Mouse (Mus musculus) olfactory bulb, adult 2 months (tissue): Measurements from ENCODE around the gene Rufy1. TPM values are rescaled to one million over a fixed set of nuclear protein-coding genes. Genes with fewer than 3 reads are reported as not detected.

Source experiments
- H3K27ac ChIP-seq: fragments of 200-500 bp; 2 replicates; pipeline ENCODE4 v1.5.1; 2012; ENCODE audit warnings: low read depth, low read length; ENCODE audit not compliant: insufficient read depth
- H3K4me1 ChIP-seq: fragments of 200-500 bp; 2 replicates; pipeline ENCODE4 v1.6.1; 2012; ENCODE audit warnings: low read length; ENCODE audit not compliant: control insufficient read depth, insufficient read depth
- H3K4me3 ChIP-seq: fragments of 200-500 bp; 2 replicates; pipeline ENCODE4 v1.5.1; 2012; ENCODE audit warnings: mild to moderate bottlenecking, low read depth, low read length, moderate library complexity; ENCODE audit not compliant: insufficient read depth
- CTCF ChIP-seq: fragments of 200-500 bp; IDR thresholded peaks from 2 replicates; pipeline ENCODE4 v1.5.1; 2012; ENCODE audit warnings: low read depth, mild to moderate bottlenecking, low read length, moderate library complexity; ENCODE audit not compliant: insufficient read depth
- POLR2A ChIP-seq: fragments of 200-500 bp; IDR thresholded peaks from 2 replicates; pipeline ENCODE4 v1.6.1; 2012; ENCODE audit warnings: mild to moderate bottlenecking, low read depth, low read length, moderate library complexity; ENCODE audit not compliant: insufficient read depth
- WGBS: fragments of 180-500 bp; shearing (Covaris S2); methylation state at CpG from one replicate; pipeline ENCODE4 v1.1.7; 2018; 5-methylcytosine and 5-hydroxymethylcytosine counted together
- polyA plus RNA-seq: library from polyadenylated mRNA; stranded (reverse); fragments of >200 nt; gene quantifications from 2 replicates; pipeline ENCODE4 v1.2.4, GENCODE M21; 2012; ENCODE audit warnings: low replicate concordance; ENCODE audit not compliant: missing spikeins, insufficient read depth, insufficient read length

Rufy1 gene
- polyA plus RNA-seq, 1 experiment, result not detected

- 64% methylated on average over 3 of the region's 3 CpGs for WGBS
- Histone ChIP-seq H3K4me1 (no peaks in the 10 kb centered on the region), H3K4me3 (no peak overlapping the region), H3K27ac (no peak overlapping the region)
- TF ChIP-seq CTCF, result no peak
- no peak for TF ChIP-seq POLR2A
Measured at GRCm38 (mm10) chr11:50389011-50389410, 41.9 kb downstream of the Rufy1 start.

- H3K4me1 ChIP-seq, result no peaks in the 10 kb centered on the region
- WGBS, result 87% methylated on average over 3 of the region's 3 CpGs
- 0 out of 2 replicates have a peak overlapping the region, but pooled peaks have one; percentile 40 for H3K27ac ChIP-seq
- H3K4me3 ChIP-seq, result no peak overlapping the region
- no peak for TF ChIP-seq POLR2A
- no peak for TF ChIP-seq CTCF
Measured at GRCm38 (mm10) chr11:50388217-50388929, 42.6 kb downstream of the Rufy1 start.

GRCm38 (mm10) chr11:50387697-50388096 lies 43.2 kb downstream of the Rufy1 start:
- WGBS, result 46% methylated on average over 4 of the region's 4 CpGs
- no peak for TF ChIP-seq CTCF
- TF ChIP-seq POLR2A, result no peak

GRCm38 (mm10) chr11:50387167-50387679 lies 43.7 kb downstream of the Rufy1 start:
- no peak overlapping the region for H3K27ac ChIP-seq
- no peaks in the 10 kb centered on the region for H3K4me1 ChIP-seq
- no peak overlapping the region for H3K4me3 ChIP-seq
- TF ChIP-seq POLR2A (no peak), CTCF (no peak)
- WGBS, result 61% methylated on average over 3 of the region's 3 CpGs

More at GRCm38 (mm10) chr11:50387697-50388096, 43.2 kb downstream of the Rufy1 start:
- Histone ChIP-seq H3K4me3 (no peak overlapping the region), H3K27ac (no peak overlapping the region), H3K4me1 (no peaks in the 10 kb centered on the region)

GRCm38 (mm10) chr11:50381311-50381710 lies 49.6 kb downstream of the Rufy1 start:
- no peak overlapping the region for H3K27ac ChIP-seq
- 4% methylated on average over 4 of the region's 4 CpGs for WGBS
- H3K4me3 ChIP-seq, result no peak overlapping the region; the same call in 1 of the 2 replicates
- TF ChIP-seq POLR2A (no peak), CTCF (no peak)
- peaks cover 1% of the 10 kb centered on the region for H3K4me1 ChIP-seq

- peaks cover 4% of the 10 kb centered on the region for H3K4me1 ChIP-seq
- no peak overlapping the region for H3K27ac ChIP-seq
- H3K4me3 ChIP-seq, result peak overlapping the region; percentile 39
- TF ChIP-seq CTCF, result no peak
- TF ChIP-seq POLR2A, result no peak
- 40% methylated on average over 12 of the region's 12 CpGs for WGBS
Measured at GRCm38 (mm10) chr11:50379023-50379752, 51.7 kb downstream of the Rufy1 start.

- Histone ChIP-seq H3K27ac (peak overlapping the region; percentile 99), H3K4me3 (peak overlapping the region; percentile 98), H3K4me1 (peaks cover 4% of the 10 kb centered on the region)
- WGBS, result under 1% methylated on average over 71 of the region's 71 CpGs
- TF ChIP-seq POLR2A (no peak), CTCF (peak; percentile 80; the same call in 1 of the 2 replicates)
Measured at GRCm38 (mm10) chr11:50377892-50378684, 52.8 kb downstream of the Rufy1 start.
